Mouse (Mus musculus) myocyte (in vitro differentiated cells): ENCODE data around the gene Cdh10.

Source experiments
- CEBPB ChIP-seq: IDR thresholded peaks from 2 replicates; pipeline ENCODE4 v1.6.1; 2011; ENCODE audit warnings: mild to moderate bottlenecking, moderate library complexity; ENCODE audit not compliant: poor library complexity, insufficient read depth, severe bottlenecking
- E2F4 ChIP-seq: IDR thresholded peaks from one replicate; pipeline ENCODE4 v1.6.1; 2011; ENCODE audit warnings: mild to moderate bottlenecking, control low read depth, moderate library complexity; ENCODE audit not compliant: insufficient read depth
- MAX ChIP-seq: IDR thresholded peaks from one replicate; pipeline ENCODE4 v1.6.1; 2011; ENCODE audit warnings: low read depth, mild to moderate bottlenecking, control low read depth
- MYOD1 ChIP-seq, 3 experiments: IDR thresholded peaks; one replicate each; pipeline ENCODE4 v1.6.1; 2011; ENCODE audit warnings: control low read depth in 2 of 3, low read depth in 2 of 3, mild to moderate bottlenecking in 2 of 3, moderate library complexity in 1 of 3; ENCODE audit not compliant: insufficient read length in 2 of 3, control insufficient read depth in 1 of 3
- MYOG ChIP-seq, 3 experiments: IDR thresholded peaks; one replicate each; pipeline ENCODE4 v1.6.1; 2011; ENCODE audit warnings: control low read depth in 2 of 3, low read depth in 2 of 3, mild to moderate bottlenecking in 2 of 3; ENCODE audit not compliant: insufficient read length in 2 of 3, control insufficient read depth in 1 of 3, insufficient read depth in 1 of 3
- POLR2A ChIP-seq: IDR thresholded peaks from one replicate; pipeline ENCODE4 v1.6.1; 2011; ENCODE audit warnings: low read depth, mild to moderate bottlenecking, control low read depth, moderate library complexity; ENCODE audit not compliant: insufficient read length
- POLR2AphosphoS2 ChIP-seq: IDR thresholded peaks from one replicate; pipeline ENCODE4 v1.6.1; 2011; ENCODE audit warnings: low read depth, control low read depth; ENCODE audit not compliant: insufficient read length
- REST ChIP-seq: IDR thresholded peaks from one replicate; pipeline ENCODE4 v1.6.1; 2011; ENCODE audit warnings: mild to moderate bottlenecking, control low read depth, moderate library complexity; ENCODE audit not compliant: insufficient read depth, insufficient read length
- SRF ChIP-seq: IDR thresholded peaks from one replicate; pipeline ENCODE4 v1.6.1; 2011; ENCODE audit warnings: low read depth; ENCODE audit not compliant: control insufficient read depth, insufficient read length
- TCF12 ChIP-seq: IDR thresholded peaks from one replicate; pipeline ENCODE4 v1.6.1; 2011; ENCODE audit warnings: mild to moderate bottlenecking, control low read depth; ENCODE audit not compliant: poor library complexity, insufficient read depth, severe bottlenecking
- TCF3 ChIP-seq: IDR thresholded peaks from one replicate; pipeline ENCODE4 v1.6.1; 2011; ENCODE audit warnings: low read depth, control low read depth; ENCODE audit not compliant: insufficient read length
- USF1 ChIP-seq: IDR thresholded peaks from one replicate; pipeline ENCODE4 v1.6.1; 2011; ENCODE audit warnings: low read depth, mild to moderate bottlenecking, control low read depth, moderate library complexity

DNA sequence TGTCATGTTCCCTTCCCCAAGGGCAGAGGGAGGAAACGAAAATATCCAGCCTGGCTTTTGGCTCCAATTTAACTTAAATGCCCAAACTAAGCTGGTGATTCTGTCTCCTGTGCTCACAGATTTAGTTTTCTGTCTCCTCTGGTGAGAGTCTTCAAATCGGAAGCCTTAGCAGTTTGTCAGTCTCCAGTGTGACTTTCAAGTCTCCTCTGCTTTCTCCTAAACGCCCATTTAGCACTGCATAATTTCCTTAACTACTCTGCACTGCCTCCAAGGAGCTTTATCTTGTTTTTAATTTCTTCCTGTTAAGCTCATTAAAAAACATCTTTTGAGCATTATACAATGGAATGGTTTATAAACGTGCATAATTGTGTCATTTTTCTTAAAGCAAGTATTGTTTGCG lies 156.3 kb downstream of the Cdh10 start:
- TF ChIP-seq POLR2AphosphoS2 (no peak), POLR2A (no peak), TCF3 (no peak), USF1 (no peak), TCF12 (no peak), MYOG (IDR thresholded peaks at IDR 0.05; ENCODE audit: control insufficient read depth in 1 of 3, insufficient read depth in 1 of 3, insufficient read length in 2 of 3, low read depth in 2 of 3) (no peak), MYOD1 (IDR thresholded peaks at IDR 0.05; ENCODE audit: control insufficient read depth in 1 of 3, insufficient read length in 2 of 3, low read depth in 2 of 3) (no peak), CEBPB (no peak), E2F4 (no peak), MAX (no peak), REST (no peak), SRF (no peak)
